Mouse (Mus musculus): ENCODE results near the gene Epha7. TPM values are rescaled to one million over a fixed set of nuclear protein-coding genes. Genes with fewer than 3 reads are reported as not detected.

Epha7 gene
- total RNA-seq, 2 experiments from 2014 or later: 7.0 to 8.6 TPM

GRCm38 (mm10) chr4:28899373-28899772 is 86.4 kb downstream of the Epha7 start:
- DNase-seq (ENCODE audit: low spot score in 2 of 2): no peak

GRCm38 (mm10) chr4:28899783-28900182 is 86.9 kb downstream of the Epha7 start:
- DNase-seq (ENCODE audit: low spot score in 2 of 2): no peak

DNA sequence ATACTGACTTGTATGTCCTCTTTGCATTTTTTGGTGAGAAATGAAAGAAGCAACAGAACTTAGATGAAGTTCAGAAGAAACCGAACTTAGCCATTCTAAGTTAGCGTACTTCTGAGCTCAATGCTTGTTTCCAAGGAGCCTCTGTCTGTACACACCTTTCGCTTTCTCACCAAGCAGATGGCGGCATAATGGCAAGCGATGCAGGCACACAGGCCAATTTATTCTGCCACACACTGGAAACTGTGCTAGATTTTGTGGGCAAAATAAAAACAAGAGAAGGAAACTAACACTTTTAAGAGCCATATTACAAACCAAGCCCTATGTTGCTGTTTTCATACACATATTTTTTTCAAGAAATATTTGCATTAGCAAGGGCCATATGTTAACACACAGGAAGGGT is 88.6 kb downstream of the Epha7 start:
- DNase-seq (ENCODE audit: low spot score in 2 of 2): no peak

DNA sequence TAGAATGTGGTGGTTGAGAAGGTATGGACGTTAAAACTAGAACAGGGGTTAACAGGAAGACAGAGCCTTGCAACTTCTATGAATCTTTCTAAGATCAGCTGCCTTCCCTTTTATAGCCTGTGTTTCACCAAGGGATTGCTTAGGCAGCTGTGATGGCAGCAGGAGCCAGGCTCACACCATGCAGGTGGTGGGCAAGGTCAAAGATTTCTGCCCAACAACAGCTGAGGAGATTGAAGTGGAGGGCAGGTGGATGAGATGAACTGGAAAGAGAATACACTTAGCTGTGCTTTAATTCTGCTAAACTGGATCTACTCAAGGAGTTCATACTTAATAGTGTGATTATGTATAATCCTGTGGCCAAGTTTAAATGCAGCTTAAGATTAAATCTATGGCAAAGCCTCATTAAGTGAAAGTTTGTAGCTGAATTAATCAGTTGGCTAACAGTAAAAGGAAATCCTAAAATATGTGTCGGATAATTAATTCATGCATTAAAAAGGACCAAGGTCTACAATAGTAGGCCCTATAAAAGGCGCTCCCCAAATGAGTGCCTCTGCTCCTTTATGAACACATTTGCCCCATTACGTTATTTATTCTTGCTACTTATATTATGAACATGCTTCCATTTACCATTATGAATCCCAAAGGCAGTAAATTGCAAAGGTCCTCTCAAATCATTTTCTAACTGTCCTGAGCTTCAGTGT is 89.2 kb downstream of the Epha7 start:
- no peak for DNase-seq (ENCODE audit: low spot score in 2 of 2)

GRCm38 (mm10) chr4:28906985-28907384 is 94.1 kb downstream of the Epha7 start:
- no peak for DNase-seq (ENCODE audit: low spot score in 2 of 2)

- DNase-seq (ENCODE audit: low spot score in 2 of 2): no peak
Measured at GRCm38 (mm10) chr4:28910127-28910526, 97.2 kb downstream of the Epha7 start.

GRCm38 (mm10) chr4:28912028-28912427 is 99.1 kb downstream of the Epha7 start:
- DNase-seq (ENCODE audit: low spot score in 2 of 2): no peak

- no peak for DNase-seq (ENCODE audit: low spot score in 2 of 2)
Measured at GRCm38 (mm10) chr4:28913613-28914012, 100.7 kb downstream of the Epha7 start.

GRCm38 (mm10) chr4:28920645-28921044 is 107.7 kb downstream of the Epha7 start:
- DNase-seq (ENCODE audit: low spot score in 2 of 2): no peak

- DNase-seq (ENCODE audit: low spot score in 2 of 2): no peak
Measured at GRCm38 (mm10) chr4:28926072-28926471, 113.1 kb downstream of the Epha7 start.

- DNase-seq (ENCODE audit: low spot score in 2 of 2): no peak
Measured at GRCm38 (mm10) chr4:28933431-28933830, 120.5 kb downstream of the Epha7 start.

GRCm38 (mm10) chr4:28934802-28935201 is 121.9 kb downstream of the Epha7 start:
- no peak for DNase-seq (ENCODE audit: low spot score in 2 of 2)

- no peak for DNase-seq (ENCODE audit: low spot score in 2 of 2)
Measured at GRCm38 (mm10) chr4:28935567-28935966, 122.6 kb downstream of the Epha7 start.

- DNase-seq (ENCODE audit: low spot score in 2 of 2): no peak
Measured at GRCm38 (mm10) chr4:28940710-28941109, 127.8 kb downstream of the Epha7 start.

DNA sequence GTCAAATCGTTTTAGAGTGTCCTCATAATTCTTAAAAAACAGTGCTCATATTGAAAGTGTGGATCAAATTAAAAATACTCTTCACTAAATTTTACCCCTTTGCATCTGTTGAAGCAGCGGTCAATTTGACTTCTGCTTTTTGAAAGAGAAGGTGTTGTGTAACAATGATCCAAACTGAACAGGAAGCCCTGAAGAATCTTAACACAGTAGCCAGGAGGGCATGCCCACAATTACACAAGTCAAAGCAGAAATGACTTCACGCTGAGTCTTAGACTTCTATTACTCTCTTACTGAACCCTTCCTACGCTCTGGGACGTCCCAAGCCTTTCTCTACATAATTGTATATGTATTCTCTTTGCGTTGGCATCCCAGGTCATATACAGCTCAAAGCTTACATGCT is 131.3 kb downstream of the Epha7 start:
- no peak for DNase-seq (ENCODE audit: low spot score in 2 of 2)

- no peak for DNase-seq (ENCODE audit: low spot score in 2 of 2)
Measured at GRCm38 (mm10) chr4:28960889-28961560, 148.1 kb downstream of the Epha7 start.

DNA sequence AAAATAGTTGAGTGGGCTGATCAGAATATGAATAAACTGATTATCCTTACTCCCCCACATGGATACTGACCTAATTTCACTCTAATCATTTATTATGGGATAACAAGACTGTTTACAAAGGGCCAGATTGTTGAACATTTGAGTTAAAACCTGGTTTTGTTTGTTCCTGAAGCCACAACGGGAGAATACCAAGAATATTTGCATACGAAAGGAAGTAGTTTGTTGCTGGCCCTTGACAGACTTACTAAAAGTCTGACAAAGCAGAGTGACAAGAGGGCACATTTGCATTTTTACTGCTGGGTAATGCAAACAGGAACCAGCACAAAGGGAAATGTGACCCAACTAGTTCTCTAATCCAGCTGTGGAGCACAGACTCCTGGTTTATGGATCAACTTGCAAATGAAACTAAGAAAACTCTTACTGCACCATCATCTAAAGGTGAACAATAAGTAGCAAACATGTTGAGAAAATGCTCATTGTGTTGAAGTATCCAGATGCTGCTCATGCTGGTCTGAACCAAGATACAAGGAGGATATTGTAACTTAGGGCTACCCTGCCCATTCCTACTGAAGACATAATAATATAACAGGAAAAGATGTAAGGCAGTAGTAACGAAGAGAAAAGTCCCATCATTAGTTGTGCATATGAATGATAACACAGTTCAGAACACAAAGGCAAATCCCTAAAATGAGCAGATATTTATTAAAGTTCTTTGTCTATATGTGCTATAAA is 154.8 kb downstream of the Epha7 start:
- DNase-seq (ENCODE audit: low spot score in 2 of 2): no peak

- DNase-seq (ENCODE audit: low spot score in 2 of 2): no peak
Measured at GRCm38 (mm10) chr4:28998462-28999286, 185.7 kb downstream of the Epha7 start.

DNA sequence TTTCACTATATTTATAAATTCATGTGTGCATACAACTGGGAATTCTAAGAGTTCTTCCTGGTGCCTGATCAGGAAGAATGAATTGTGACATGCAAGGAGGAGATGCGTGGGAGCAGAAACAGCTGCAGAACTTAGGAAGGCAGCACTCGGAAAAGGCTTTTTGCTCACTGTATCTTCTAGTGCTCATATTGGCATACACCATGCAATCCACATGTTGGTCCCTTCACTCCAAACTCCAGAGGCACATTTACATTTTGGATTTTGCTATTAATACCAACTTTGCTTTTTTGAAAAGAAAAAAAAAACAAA is 186.3 kb downstream of the Epha7 start:
- no peak for DNase-seq (ENCODE audit: low spot score in 2 of 2)

- no peak for DNase-seq (ENCODE audit: low spot score in 2 of 2)
Measured at GRCm38 (mm10) chr4:29010333-29010732, 197.4 kb downstream of the Epha7 start.

Data from gastrocnemius, postnatal 4 days (tissue).